Mouse (Mus musculus) forebrain, embryonic 10.5 days (tissue): ENCODE measurements at regions not wholly inside any gene's neighbourhood (a gene's known extent, or its start where the extent isn't known, plus 50 kb on each side); places are given as distances from the start of the nearest gene placed in this dataset.

Experiments
- DNase-seq: peaks from one replicate; pipeline ENCODE4 v3.0.0-alpha.2; 2017; ENCODE audit warnings: low spot score; ENCODE audit errors: extremely low spot score
- H3K27ac ChIP-seq: fragments of 300-500 bp; sonication (generic); 2 replicates; pipeline ENCODE4 v1.5.1; 2016; ENCODE audit warnings: mild to moderate bottlenecking
- H3K27me3 ChIP-seq: fragments of 300-500 bp; sonication (generic); 2 replicates; pipeline ENCODE4 v1.6.1; 2016; ENCODE audit warnings: mild to moderate bottlenecking; ENCODE audit not compliant: poor library complexity, severe bottlenecking
- H3K36me3 ChIP-seq: fragments of 300-500 bp; sonication (generic); replicated peaks from 2 replicates; pipeline ENCODE4 v1.6.1; 2016; ENCODE audit warnings: mild to moderate bottlenecking, moderate library complexity
- H3K4me1 ChIP-seq: fragments of 300-500 bp; sonication (generic); 2 replicates; pipeline ENCODE4 v1.6.1; 2016
- H3K4me3 ChIP-seq: fragments of 300-500 bp; sonication (generic); 2 replicates; pipeline ENCODE4 v1.5.1; 2016; ENCODE audit warnings: mild to moderate bottlenecking, moderate library complexity
- H3K9me3 ChIP-seq: fragments of 300-500 bp; sonication (generic); 2 replicates; pipeline ENCODE4 v1.6.1; 2016; ENCODE audit warnings: mild to moderate bottlenecking, moderate library complexity
- WGBS: fragments of 180-500 bp; shearing (Covaris S2); methylation state at CpG from one replicate; pipeline ENCODE4 v1.1.7; 2016; 5-methylcytosine and 5-hydroxymethylcytosine counted together

- peak overlapping the region; percentile 38 for H3K4me3 ChIP-seq
- DNase-seq = no peak
- no peaks in the 10 kb centered on the region for H3K27me3 ChIP-seq
- peaks cover 19% of the 10 kb centered on the region for H3K4me1 ChIP-seq
- no peaks in the 10 kb centered on the region for H3K36me3 ChIP-seq
- H3K27ac ChIP-seq = peak overlapping the region; percentile 69; the same call in 1 of the 2 replicates
- H3K9me3 ChIP-seq = peaks cover 7% of the 10 kb centered on the region; the same call in 1 of the 2 replicates
- 41% methylated on average over 13 of the region's 13 CpGs for WGBS
These were observed 112.1 kb upstream of the Stmnd1 start for GRCm38 (mm10) chr13:46161261-46162024.

DNA sequence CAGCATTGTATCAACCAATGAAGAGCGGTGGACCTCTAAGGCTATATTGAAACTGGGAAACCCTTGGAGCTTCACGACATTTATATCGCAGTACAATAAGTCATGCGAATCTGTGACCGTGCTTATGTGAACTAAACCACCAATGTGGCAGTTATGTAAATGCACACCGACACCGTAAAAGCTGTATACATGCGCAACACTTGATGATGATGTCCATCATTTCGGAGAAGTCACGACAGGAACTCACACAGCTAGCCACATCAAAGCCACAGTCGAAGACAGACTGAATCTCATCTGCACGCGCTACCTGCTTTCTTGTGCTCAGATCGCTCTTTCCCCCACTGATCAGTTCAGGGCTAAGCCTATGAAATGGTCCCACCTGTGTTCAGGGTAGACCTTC, 114.2 kb upstream of the Stmnd1 start:
- no peak for DNase-seq
- no peaks in the 10 kb centered on the region for H3K27me3 ChIP-seq
- H3K36me3 ChIP-seq = no peaks in the 10 kb centered on the region
- peaks cover 7% of the 10 kb centered on the region; the same call in 1 of the 2 replicates for H3K9me3 ChIP-seq
- no peak overlapping the region for H3K27ac ChIP-seq
- H3K4me3 ChIP-seq = no peak overlapping the region
- WGBS = 96% methylated on average over 14 of the region's 14 CpGs
- peaks cover 19% of the 10 kb centered on the region for H3K4me1 ChIP-seq

- H3K9me3 ChIP-seq = peaks cover 15% of the 10 kb centered on the region; the same call in 1 of the 2 replicates
- no peak for DNase-seq
- H3K4me1 ChIP-seq = no peaks in the 10 kb centered on the region
- no peak overlapping the region for H3K4me3 ChIP-seq
- WGBS = 89% methylated on average over 14 of the region's 14 CpGs
- H3K36me3 ChIP-seq = no peaks in the 10 kb centered on the region
- no peaks in the 10 kb centered on the region for H3K27me3 ChIP-seq
- no peak overlapping the region for H3K27ac ChIP-seq
These were observed 120.0 kb upstream of the Stmnd1 start for GRCm38 (mm10) chr13:46153282-46154260.

DNA sequence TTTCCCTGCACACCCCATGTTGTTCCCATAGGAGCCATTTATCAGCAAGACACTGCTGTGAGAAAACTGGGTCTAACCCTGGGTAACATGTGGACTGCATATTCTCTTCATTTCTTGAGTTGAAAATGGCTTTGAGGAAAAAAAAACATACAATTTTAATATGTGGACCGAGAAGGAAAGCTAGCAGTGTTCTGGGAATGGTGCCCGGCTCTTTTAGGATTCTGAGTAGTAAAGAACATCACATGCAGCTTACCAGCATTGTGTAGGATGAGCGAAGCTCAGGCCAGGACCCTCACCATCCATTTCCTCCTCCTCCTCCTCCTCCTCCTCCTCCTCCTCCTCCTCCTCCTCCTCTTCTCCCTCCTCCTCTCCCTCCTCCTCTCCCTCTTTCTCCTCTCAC, 133.5 kb upstream of the Stmnd1 start:
- Histone ChIP-seq H3K9me3 (no peaks in the 10 kb centered on the region), H3K27ac (no peak overlapping the region), H3K27me3 (no peaks in the 10 kb centered on the region), H3K4me1 (no peaks in the 10 kb centered on the region), H3K36me3 (no peaks in the 10 kb centered on the region), H3K4me3 (no peak overlapping the region)
- WGBS = 92% methylated on average over 3 of the region's 3 CpGs
- DNase-seq = no peak

DNA sequence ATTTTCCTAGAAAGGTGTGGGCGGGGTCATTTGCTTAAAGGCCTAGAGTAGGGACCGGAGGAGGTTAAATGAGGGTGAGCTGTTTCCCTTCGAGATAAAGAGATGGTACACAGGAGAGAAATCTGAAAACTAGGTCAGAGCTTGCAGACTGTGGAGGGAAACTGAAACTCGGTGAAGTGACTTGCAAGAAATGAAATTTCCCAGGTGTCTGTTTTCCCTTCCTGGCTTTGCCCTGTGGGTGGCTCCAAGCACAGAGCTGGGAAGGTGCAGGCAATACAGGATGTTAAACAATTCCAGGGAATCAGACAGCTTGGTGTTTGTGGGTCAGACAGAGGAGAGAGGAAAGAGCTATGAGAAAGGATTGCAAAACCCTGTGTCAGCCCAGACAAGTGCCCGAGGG, 134.3 kb upstream of the Stmnd1 start:
- Histone ChIP-seq H3K4me3 (no peak overlapping the region), H3K4me1 (no peaks in the 10 kb centered on the region), H3K27ac (no peak overlapping the region), H3K36me3 (no peaks in the 10 kb centered on the region), H3K9me3 (no peaks in the 10 kb centered on the region), H3K27me3 (no peaks in the 10 kb centered on the region)
- WGBS = 82% methylated on average over 5 of the region's 5 CpGs
- DNase-seq = no peak

- Histone ChIP-seq H3K4me1 (no peaks in the 10 kb centered on the region), H3K27ac (no peak overlapping the region), H3K9me3 (no peaks in the 10 kb centered on the region), H3K27me3 (no peaks in the 10 kb centered on the region), H3K4me3 (no peak overlapping the region), H3K36me3 (no peaks in the 10 kb centered on the region)
- no peak for DNase-seq
- WGBS = 86% methylated on average over 8 of the region's 8 CpGs
These were observed 138.1 kb upstream of the Stmnd1 start for GRCm38 (mm10) chr13:46135411-46135810.

DNA sequence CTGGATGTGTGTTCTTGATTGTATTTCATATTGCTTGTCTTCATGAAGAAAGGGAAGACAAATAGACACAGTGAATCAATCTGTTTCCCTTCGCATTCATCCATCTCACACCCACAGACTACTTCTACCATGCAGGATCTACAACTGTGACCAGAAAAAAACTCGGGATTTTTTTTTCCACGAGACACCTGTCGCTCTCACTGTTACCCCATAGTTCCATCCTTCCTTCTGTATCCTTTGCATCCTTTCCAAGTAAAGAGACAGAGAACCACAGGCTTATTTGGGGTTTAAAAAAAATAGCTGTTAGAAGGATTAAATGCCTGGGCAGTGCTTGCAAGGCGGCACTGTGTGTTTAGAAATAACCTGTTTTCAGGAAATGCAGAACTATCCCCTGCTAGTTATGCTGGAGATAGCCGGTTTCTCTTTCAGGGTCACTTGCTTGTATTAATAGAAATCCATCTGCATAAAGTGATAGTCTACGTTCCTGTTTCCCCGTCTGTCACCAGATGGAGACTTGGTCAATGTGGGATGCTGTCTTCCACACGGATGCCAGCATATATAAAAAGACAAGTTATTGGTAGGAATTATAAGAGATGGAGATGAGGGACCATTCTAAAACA, 144.2 kb upstream of the Stmnd1 start:
- Histone ChIP-seq H3K9me3 (no peaks in the 10 kb centered on the region), H3K27ac (no peak overlapping the region), H3K4me1 (no peaks in the 10 kb centered on the region), H3K36me3 (no peaks in the 10 kb centered on the region), H3K27me3 (no peaks in the 10 kb centered on the region), H3K4me3 (no peak overlapping the region)
- 93% methylated on average over 9 of the region's 9 CpGs for WGBS
- DNase-seq = no peak

GRCm38 (mm10) chr13:46123446-46123845, 150.1 kb upstream of the Stmnd1 start:
- 78% methylated on average over 3 of the region's 3 CpGs for WGBS

GRCm38 (mm10) chr13:46116576-46116975, 151.8 kb upstream of the Atxn1 start:
- no peaks in the 10 kb centered on the region for H3K4me1 ChIP-seq
- H3K36me3 ChIP-seq = no peaks in the 10 kb centered on the region
- WGBS = 95% methylated on average over 4 of the region's 4 CpGs
- no peak overlapping the region for H3K4me3 ChIP-seq
- no peaks in the 10 kb centered on the region for H3K27me3 ChIP-seq
- H3K9me3 ChIP-seq = no peaks in the 10 kb centered on the region
- no peak overlapping the region for H3K27ac ChIP-seq
- DNase-seq = no peak

More at GRCm38 (mm10) chr13:46123446-46123845, 150.1 kb upstream of the Stmnd1 start:
- DNase-seq = no peak
- no peak overlapping the region for H3K4me3 ChIP-seq
- H3K9me3 ChIP-seq = no peaks in the 10 kb centered on the region
- H3K36me3 ChIP-seq = no peaks in the 10 kb centered on the region
- no peaks in the 10 kb centered on the region for H3K4me1 ChIP-seq
- no peak overlapping the region for H3K27ac ChIP-seq
- no peaks in the 10 kb centered on the region for H3K27me3 ChIP-seq

GRCm38 (mm10) chr13:46104971-46105370, 140.2 kb upstream of the Atxn1 start:
- Histone ChIP-seq H3K36me3 (no peaks in the 10 kb centered on the region), H3K4me3 (no peak overlapping the region), H3K9me3 (no peaks in the 10 kb centered on the region), H3K27me3 (no peaks in the 10 kb centered on the region), H3K4me1 (0 out of 2 replicates have a peak, but pooled peaks cover 3% of the 10 kb centered on the region), H3K27ac (no peak overlapping the region)
- 67% methylated on average over 6 of the region's 6 CpGs for WGBS
- DNase-seq = no peak

GRCm38 (mm10) chr13:46098621-46099020, 133.8 kb upstream of the Atxn1 start:
- WGBS = 87% methylated on average over 7 of the region's 7 CpGs
- Histone ChIP-seq H3K9me3 (no peaks in the 10 kb centered on the region), H3K4me3 (no peak overlapping the region), H3K27ac (no peak overlapping the region), H3K4me1 (peaks cover 9% of the 10 kb centered on the region), H3K36me3 (no peaks in the 10 kb centered on the region), H3K27me3 (no peaks in the 10 kb centered on the region)
- DNase-seq = no peak

GRCm38 (mm10) chr13:46098131-46098530, 133.3 kb upstream of the Atxn1 start:
- Histone ChIP-seq H3K27ac (no peak overlapping the region), H3K9me3 (no peaks in the 10 kb centered on the region), H3K27me3 (no peaks in the 10 kb centered on the region), H3K4me1 (peaks cover 9% of the 10 kb centered on the region), H3K4me3 (no peak overlapping the region), H3K36me3 (no peaks in the 10 kb centered on the region)
- DNase-seq = no peak
- WGBS = 87% methylated on average over 7 of the region's 7 CpGs
